Mouse (Mus musculus) heart, postnatal 0 days (tissue): ENCODE measurements around the gene Scgb1c1. TPM values are rescaled to one million over a fixed set of nuclear protein-coding genes. Genes with fewer than 3 reads are reported as not detected.

Experiments
- ATAC-seq: fragments of 200-750 bp; cut with Nextera tagmentation; 2 replicates; pipeline ENCODE4 v1.8.0; 2017; ENCODE audit warnings: low read depth, moderate number of reproducible peaks, moderate library complexity; ENCODE audit not compliant: insufficient read depth
- DNase-seq: peaks from one replicate; pipeline ENCODE4 v3.0.0-alpha.2; 2016; ENCODE audit warnings: low spot score
- H3K27ac ChIP-seq: fragments of 300-500 bp; sonication (generic); 2 replicates; pipeline ENCODE4 v1.5.1; 2014; ENCODE audit warnings: low read depth, mild to moderate bottlenecking
- H3K27me3 ChIP-seq: fragments of 300-500 bp; sonication (generic); 2 replicates; pipeline ENCODE4 v1.6.1; 2014; ENCODE audit warnings: low read length, mixed read lengths; ENCODE audit not compliant: control insufficient read depth, insufficient read depth
- H3K36me3 ChIP-seq: fragments of 300-500 bp; sonication (generic); replicated peaks from 2 replicates; pipeline ENCODE4 v1.6.1; 2014; ENCODE audit warnings: low read length, mixed read lengths; ENCODE audit not compliant: control insufficient read depth, insufficient read depth
- H3K4me1 ChIP-seq: fragments of 300-500 bp; sonication (generic); 2 replicates; pipeline ENCODE4 v1.6.1; 2014; ENCODE audit warnings: antibody characterized with exemption; ENCODE audit not compliant: control insufficient read depth, insufficient read depth
- H3K4me2 ChIP-seq: fragments of 300-500 bp; sonication (generic); 2 replicates; pipeline ENCODE4 v1.6.1; 2014; ENCODE audit warnings: low read depth, mild to moderate bottlenecking, low read length, moderate library complexity
- H3K4me3 ChIP-seq: fragments of 300-500 bp; sonication (generic); 2 replicates; pipeline ENCODE4 v1.5.1; 2014; ENCODE audit warnings: low read depth, low read length
- H3K9ac ChIP-seq: fragments of 300-500 bp; sonication (generic); replicated peaks from 2 replicates; pipeline ENCODE4 v1.6.1; 2014; ENCODE audit warnings: low read depth, low read length, mixed read lengths
- H3K9me3 ChIP-seq: fragments of 300-500 bp; sonication (generic); replicated peaks from 2 replicates; pipeline ENCODE4 v1.6.1; 2016; ENCODE audit warnings: low read length; ENCODE audit not compliant: control insufficient read depth
- CTCF ChIP-seq: IDR thresholded peaks from 2 replicates; pipeline ENCODE4 v1.5.1; 2016; ENCODE audit warnings: antibody characterized with exemption, control low read depth, low read depth
- EP300 ChIP-seq: IDR thresholded peaks from 2 replicates; pipeline ENCODE4 v1.6.1; 2016; ENCODE audit warnings: antibody characterized with exemption, low read depth
- WGBS: fragments of 180-500 bp; shearing (Covaris S2); extraction: QIAGEN DNeasy Blood & Tissue Kit; methylation state at CpG from one replicate; pipeline ENCODE4 v1.1.7; 2014; 5-methylcytosine and 5-hydroxymethylcytosine counted together
- polyA plus RNA-seq: library from polyadenylated mRNA; unstranded; fragments of >200 nt; fragmentation: Nextera tagmentation; extraction: Ambion mirVana; gene quantifications from 2 replicates; pipeline ENCODE4 v1.2.1, GENCODE M21; 2015
- total RNA-seq: library from RNA; depleted of rRNA; stranded (reverse); fragments of >200 nt; gene quantifications from 2 replicates; pipeline ENCODE4 v1.2.3, GENCODE M21; 2014; ENCODE audit warnings: low replicate concordance

Gene Scgb1c1
- total and polyA plus RNA-seq, 2 experiments from 2014 or later, result 0.80 to 11.0 TPM

DNA sequence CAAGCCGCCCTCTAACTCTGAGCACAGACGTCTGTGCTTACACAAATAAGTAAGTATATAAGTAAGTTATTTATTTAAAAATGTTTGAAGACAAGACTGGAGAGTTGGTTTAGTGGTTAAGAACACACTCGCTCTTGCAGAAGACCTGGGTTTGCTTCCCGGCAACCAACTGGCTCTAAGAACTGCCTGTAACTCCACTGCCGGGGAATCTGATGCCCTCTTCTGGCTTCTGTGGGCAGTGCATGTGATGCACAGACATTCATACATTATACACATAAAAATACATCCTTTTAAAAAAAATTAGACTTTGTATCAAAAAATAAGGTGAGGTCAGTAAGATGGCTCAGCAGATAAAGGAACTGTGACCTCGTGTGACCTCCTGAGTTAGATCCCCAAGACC is 34.9 kb upstream of the Scgb1c1 start:
- ATAC-seq (no peak), DNase-seq (no peak)
- TF ChIP-seq EP300 (no peak), CTCF (no peak)
- Histone ChIP-seq H3K4me2 (no peak overlapping the region), H3K27me3 (no peaks in the 10 kb centered on the region), H3K27ac (no peak overlapping the region), H3K36me3 (peaks cover 13% of the 10 kb centered on the region; the same call in 1 of the 2 replicates), H3K4me1 (no peaks in the 10 kb centered on the region), H3K4me3 (no peak overlapping the region), H3K9me3 (no peaks in the 10 kb centered on the region), H3K9ac (no peak overlapping the region)
- 89% methylated on average over 6 of the region's 6 CpGs for WGBS

GRCm38 (mm10) chr7:140811714-140812113 is 33.6 kb upstream of the Scgb1c1 start:
- ATAC-seq, result no peak
- 81% methylated on average over 13 of the region's 13 CpGs for WGBS

DNA sequence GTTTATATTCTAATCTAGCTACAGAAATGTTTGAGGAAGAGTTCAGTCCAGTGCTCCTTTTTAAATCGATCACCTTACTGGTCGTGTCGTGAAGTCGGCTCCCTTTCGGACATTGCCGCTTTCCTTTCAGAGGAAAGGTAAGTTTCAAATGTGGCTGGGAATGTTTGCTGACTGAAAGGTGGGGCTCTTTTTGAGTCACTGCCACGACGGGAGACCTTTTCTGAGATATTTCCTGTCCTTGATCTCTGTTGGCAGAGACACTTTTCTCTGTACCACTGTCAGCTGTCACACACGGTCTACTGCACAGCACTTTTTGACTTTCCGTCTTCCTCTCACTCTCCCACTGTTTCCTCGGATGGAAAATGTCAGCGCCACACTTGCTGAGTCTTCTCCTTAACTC is 32.5 kb upstream of the Scgb1c1 start:
- 77% methylated on average over 12 of the region's 12 CpGs for WGBS
- H3K4me2 ChIP-seq, result no peak overlapping the region
- no peak overlapping the region for H3K27ac ChIP-seq
- no peaks in the 10 kb centered on the region for H3K4me1 ChIP-seq
- no peaks in the 10 kb centered on the region for H3K9me3 ChIP-seq
- peaks cover 13% of the 10 kb centered on the region; the same call in 1 of the 2 replicates for H3K36me3 ChIP-seq
- no peaks in the 10 kb centered on the region for H3K27me3 ChIP-seq
- no peak for ATAC-seq
- H3K9ac ChIP-seq, result no peak overlapping the region
- TF ChIP-seq CTCF (no peak), EP300 (no peak)
- no peak overlapping the region for H3K4me3 ChIP-seq
- DNase-seq, result no peak

More at GRCm38 (mm10) chr7:140811714-140812113, 33.6 kb upstream of the Scgb1c1 start:
- Histone ChIP-seq H3K4me3 (no peak overlapping the region), H3K4me2 (no peak overlapping the region), H3K9me3 (no peaks in the 10 kb centered on the region), H3K27ac (no peak overlapping the region), H3K4me1 (no peaks in the 10 kb centered on the region), H3K27me3 (no peaks in the 10 kb centered on the region), H3K9ac (no peak overlapping the region), H3K36me3 (peaks cover 13% of the 10 kb centered on the region; the same call in 1 of the 2 replicates)
- TF ChIP-seq CTCF (no peak), EP300 (no peak)
- DNase-seq, result no peak

- TF ChIP-seq CTCF, result no peak
- no peak for TF ChIP-seq EP300
- WGBS, result 58% methylated on average over 4 of the region's 4 CpGs
- no peak overlapping the region for H3K27ac ChIP-seq
Measured at GRCm38 (mm10) chr7:140820173-140820572, 25.2 kb upstream of the Scgb1c1 start.

GRCm38 (mm10) chr7:140821305-140821652 is 24.1 kb upstream of the Scgb1c1 start:
- peak overlapping the region; percentile 49 for H3K4me3 ChIP-seq
- H3K27ac ChIP-seq, result no peak overlapping the region
- TF ChIP-seq CTCF (no peak), EP300 (no peak)
- H3K9me3 ChIP-seq, result no peaks in the 10 kb centered on the region
- peaks cover 10% of the 10 kb centered on the region; the same call in 1 of the 2 replicates for H3K4me1 ChIP-seq
- ATAC-seq (no peak), DNase-seq (no peak)
- H3K36me3 ChIP-seq, result no peaks in the 10 kb centered on the region
- 0 out of 2 replicates have a peak overlapping the region, but pooled peaks have one; percentile 46 for H3K9ac ChIP-seq
- 49% methylated on average over 5 of the region's 5 CpGs for WGBS
- H3K4me2 ChIP-seq, result peak overlapping the region; percentile 81
- H3K27me3 ChIP-seq, result no peaks in the 10 kb centered on the region

More at GRCm38 (mm10) chr7:140820173-140820572, 25.2 kb upstream of the Scgb1c1 start:
- no peak overlapping the region for H3K9ac ChIP-seq
- DNase-seq, result no peak
- no peaks in the 10 kb centered on the region for H3K36me3 ChIP-seq
- H3K9me3 ChIP-seq, result no peaks in the 10 kb centered on the region
- ATAC-seq, result no peak
- no peak overlapping the region for H3K4me3 ChIP-seq
- no peaks in the 10 kb centered on the region for H3K27me3 ChIP-seq
- peaks cover 10% of the 10 kb centered on the region; the same call in 1 of the 2 replicates for H3K4me1 ChIP-seq
- H3K4me2 ChIP-seq, result no peak overlapping the region

DNA sequence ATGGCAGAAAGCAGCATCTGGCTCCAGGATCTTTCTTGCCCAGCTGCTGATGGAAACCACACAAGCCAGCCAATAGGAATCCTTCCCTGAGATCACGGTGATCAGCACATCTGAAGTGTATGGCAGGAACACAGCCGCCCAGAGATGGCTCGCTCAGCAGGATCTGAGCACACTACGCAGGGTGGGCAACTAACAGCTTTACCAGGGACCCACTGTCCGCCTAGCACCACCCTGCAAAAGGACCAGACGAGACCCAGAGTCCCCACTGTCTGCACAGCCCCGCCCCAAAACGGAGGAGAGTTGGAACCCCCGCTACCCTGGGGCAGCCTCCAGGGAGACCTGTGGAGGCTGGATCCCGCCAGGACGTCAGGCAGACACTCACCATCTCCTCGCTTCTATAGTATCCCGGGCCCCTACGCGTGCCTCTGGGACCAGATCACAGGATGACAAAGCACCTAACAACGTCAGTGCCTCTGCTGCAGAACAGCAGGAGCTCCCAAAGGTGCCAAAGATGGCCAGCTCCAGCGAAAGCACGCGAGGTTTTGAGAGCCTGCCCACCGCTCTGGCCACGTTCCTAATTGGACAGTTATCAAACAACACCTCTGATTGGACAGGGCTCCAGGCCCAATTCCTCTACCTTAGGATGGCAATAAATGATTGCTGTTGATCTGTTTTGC is 23.6 kb upstream of the Scgb1c1 start, which contains the start of gene Zfp941:
Gene Zfp941 (minus strand): TSS at position 526 of the 677 bp plus-strand sequence.
- Histone ChIP-seq H3K4me3 (peak within 1 kb of the TSS; percentile 49), H3K9me3 (no peaks in the 10 kb centered on the region), H3K27ac (no peak within 1 kb of the TSS), H3K4me1 (peaks cover 10% of the 10 kb centered on the region; the same call in 1 of the 2 replicates), H3K9ac (peak within 1 kb of the TSS; percentile 46), H3K4me2 (peak within 1 kb of the TSS; percentile 81), H3K36me3 (no peaks in the 10 kb centered on the region), H3K27me3 (no peaks in the 10 kb centered on the region)
- TF ChIP-seq CTCF, result no peak
- no peak for TF ChIP-seq EP300
- DNase-seq (peak; percentile 31), ATAC-seq (peak; percentile 86)
- WGBS, result 2% methylated on average over 21 of the region's 21 CpGs
